Mouse (Mus musculus): ENCODE data around the gene Luc7l3. TPM values are rescaled to one million over a fixed set of nuclear protein-coding genes. Genes with fewer than 3 reads are reported as not detected.
A peak's percentile ranks its signal among the peaks of the same experiment; 100 is the strongest.

The Luc7l3 gene
- polyA plus RNA-seq, 1 experiment = 5.2 TPM

GRCm38 (mm10) chr11:94340948-94341933 lies 19.5 kb upstream of the Luc7l3 start:
- TF ChIP-seq GATA1 (IDR thresholded peaks at IDR 0.05; ENCODE audit: low read length) = no peak
- TF ChIP-seq TAL1 (IDR thresholded peaks at IDR 0.05; ENCODE audit: low read length) = no peak
- H3K4me3 ChIP-seq (replicated peaks) = no peak overlapping the region
- peaks cover 50% of the 10 kb centered on the region for H3K4me1 ChIP-seq (ENCODE audit: control insufficient read depth)
- peaks cover 10% of the 10 kb centered on the region for H3K27me3 ChIP-seq (ENCODE audit: control insufficient read depth)
- peaks cover 51% of the 10 kb centered on the region for H3K36me3 ChIP-seq (ENCODE audit: control insufficient read depth)
- no peaks in the 10 kb centered on the region for H3K9me3 ChIP-seq (ENCODE audit: control insufficient read depth, low read length)

- peaks cover 3% of the 10 kb centered on the region; the same call in 1 of the 2 replicates for H3K27me3 ChIP-seq (ENCODE audit: control insufficient read depth)
- no peaks in the 10 kb centered on the region for H3K9me3 ChIP-seq (ENCODE audit: control insufficient read depth, low read length)
- peaks cover 63% of the 10 kb centered on the region for H3K36me3 ChIP-seq (ENCODE audit: control insufficient read depth)
- TF ChIP-seq TAL1 (IDR thresholded peaks at IDR 0.05; ENCODE audit: low read length) = no peak
- TF ChIP-seq GATA1 (IDR thresholded peaks at IDR 0.05; ENCODE audit: low read length) = no peak
- peaks cover 62% of the 10 kb centered on the region for H3K4me1 ChIP-seq (ENCODE audit: control insufficient read depth)
- H3K4me3 ChIP-seq (replicated peaks) = no peak overlapping the region
These were observed 18.2 kb upstream of the Luc7l3 start for GRCm38 (mm10) chr11:94339732-94340585.

- no peak overlapping the region for H3K4me3 ChIP-seq (replicated peaks)
- TF ChIP-seq TAL1 (IDR thresholded peaks at IDR 0.05; ENCODE audit: low read length) (no peak), GATA1 (IDR thresholded peaks at IDR 0.05; ENCODE audit: low read length) (no peak)
- H3K36me3 ChIP-seq (ENCODE audit: control insufficient read depth) = peaks cover 75% of the 10 kb centered on the region
- H3K27me3 ChIP-seq (ENCODE audit: control insufficient read depth) = no peaks in the 10 kb centered on the region
- no peaks in the 10 kb centered on the region for H3K9me3 ChIP-seq (ENCODE audit: control insufficient read depth, low read length)
- H3K4me1 ChIP-seq (ENCODE audit: control insufficient read depth) = peaks cover 70% of the 10 kb centered on the region
These were observed 16.6 kb upstream of the Luc7l3 start for GRCm38 (mm10) chr11:94338347-94338746.

- no peak overlapping the region for H3K4me3 ChIP-seq (replicated peaks)
- H3K36me3 ChIP-seq (ENCODE audit: control insufficient read depth) = peaks cover 70% of the 10 kb centered on the region
- TF ChIP-seq GATA1 (IDR thresholded peaks at IDR 0.05; ENCODE audit: low read length) (no peak), TAL1 (IDR thresholded peaks at IDR 0.05; ENCODE audit: low read length) (no peak)
- peaks cover 72% of the 10 kb centered on the region for H3K4me1 ChIP-seq (ENCODE audit: control insufficient read depth)
- H3K27me3 ChIP-seq (ENCODE audit: control insufficient read depth) = no peaks in the 10 kb centered on the region
- H3K9me3 ChIP-seq (ENCODE audit: control insufficient read depth, low read length) = no peaks in the 10 kb centered on the region
These were observed 14.8 kb upstream of the Luc7l3 start for GRCm38 (mm10) chr11:94336551-94336950.

- Histone ChIP-seq H3K4me3 (replicated peaks) (peak overlapping the region; percentile 44), H3K9me3 (ENCODE audit: control insufficient read depth, low read length) (no peaks in the 10 kb centered on the region), H3K4me1 (ENCODE audit: control insufficient read depth) (peaks cover 78% of the 10 kb centered on the region), H3K36me3 (ENCODE audit: control insufficient read depth) (peaks cover 57% of the 10 kb centered on the region), H3K27me3 (ENCODE audit: control insufficient read depth) (no peaks in the 10 kb centered on the region)
- TF ChIP-seq TAL1 (IDR thresholded peaks at IDR 0.05; ENCODE audit: low read length) (peak; percentile 76), GATA1 (IDR thresholded peaks at IDR 0.05; ENCODE audit: low read length) (peak; percentile 75)
These were observed 12.7 kb upstream of the Luc7l3 start for GRCm38 (mm10) chr11:94334386-94334968.

GRCm38 (mm10) chr11:94332726-94333125 lies 10.9 kb upstream of the Luc7l3 start:
- no peaks in the 10 kb centered on the region for H3K9me3 ChIP-seq (ENCODE audit: control insufficient read depth, low read length)
- H3K4me3 ChIP-seq (replicated peaks) = no peak overlapping the region
- peaks cover 82% of the 10 kb centered on the region for H3K4me1 ChIP-seq (ENCODE audit: control insufficient read depth)
- peaks cover 39% of the 10 kb centered on the region for H3K36me3 ChIP-seq (ENCODE audit: control insufficient read depth)
- H3K27me3 ChIP-seq (ENCODE audit: control insufficient read depth) = no peaks in the 10 kb centered on the region
- no peak for TF ChIP-seq TAL1 (IDR thresholded peaks at IDR 0.05; ENCODE audit: low read length)
- no peak for TF ChIP-seq GATA1 (IDR thresholded peaks at IDR 0.05; ENCODE audit: low read length)

- H3K4me1 ChIP-seq (ENCODE audit: control insufficient read depth) = peaks cover 83% of the 10 kb centered on the region
- no peak for TF ChIP-seq GATA1 (IDR thresholded peaks at IDR 0.05; ENCODE audit: low read length)
- no peak for TF ChIP-seq TAL1 (IDR thresholded peaks at IDR 0.05; ENCODE audit: low read length)
- H3K4me3 ChIP-seq (replicated peaks) = no peak overlapping the region
- peaks cover 19% of the 10 kb centered on the region for H3K36me3 ChIP-seq (ENCODE audit: control insufficient read depth)
- no peaks in the 10 kb centered on the region for H3K9me3 ChIP-seq (ENCODE audit: control insufficient read depth, low read length)
- peaks cover 4% of the 10 kb centered on the region for H3K27me3 ChIP-seq (ENCODE audit: control insufficient read depth)
These were observed 8.4 kb upstream of the Luc7l3 start for GRCm38 (mm10) chr11:94330211-94330610.

- peaks cover 10% of the 10 kb centered on the region for H3K36me3 ChIP-seq (ENCODE audit: control insufficient read depth)
- no peak for TF ChIP-seq GATA1 (IDR thresholded peaks at IDR 0.05; ENCODE audit: low read length)
- no peak for TF ChIP-seq TAL1 (IDR thresholded peaks at IDR 0.05; ENCODE audit: low read length)
- H3K4me3 ChIP-seq (replicated peaks) = no peak overlapping the region
- no peaks in the 10 kb centered on the region for H3K9me3 ChIP-seq (ENCODE audit: control insufficient read depth, low read length)
- peaks cover 76% of the 10 kb centered on the region for H3K4me1 ChIP-seq (ENCODE audit: control insufficient read depth)
- H3K27me3 ChIP-seq (ENCODE audit: control insufficient read depth) = peaks cover 4% of the 10 kb centered on the region
These were observed 7.6 kb upstream of the Luc7l3 start for GRCm38 (mm10) chr11:94329270-94329891.

Measured in erythroblast, embryonic 14.5 days (primary cell).